Mouse (Mus musculus): Measurements from ENCODE around the gene Slc44a5.
"Not testable (repeated sequence)": the region's sequence is repeated elsewhere in the genome, so short reads cannot be mapped to it uniquely, and the experiment has no call there.

Slc44a5 gene

DNA sequence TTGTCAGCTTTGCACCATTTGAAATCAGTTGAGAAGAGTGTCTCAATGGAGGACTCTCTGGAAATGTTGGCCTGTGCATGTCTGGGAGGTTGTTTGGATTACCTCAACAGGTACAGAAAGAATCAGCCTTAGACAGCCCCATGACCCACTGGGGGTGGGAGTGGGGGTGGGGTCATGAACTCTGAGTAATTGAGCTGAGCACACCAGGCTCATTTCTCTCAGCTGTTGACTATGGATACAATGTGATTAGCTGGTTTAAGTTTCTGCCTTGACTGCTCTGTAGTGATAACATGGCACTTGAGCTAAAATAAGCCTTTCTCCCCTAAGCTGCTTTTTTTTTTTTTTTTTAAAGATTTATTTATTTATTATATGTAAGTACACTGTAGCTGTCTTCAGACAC lies 242.5 kb downstream of the Slc44a5 start:
- DNase-seq (ENCODE audit: low read depth) = no peak

DNA sequence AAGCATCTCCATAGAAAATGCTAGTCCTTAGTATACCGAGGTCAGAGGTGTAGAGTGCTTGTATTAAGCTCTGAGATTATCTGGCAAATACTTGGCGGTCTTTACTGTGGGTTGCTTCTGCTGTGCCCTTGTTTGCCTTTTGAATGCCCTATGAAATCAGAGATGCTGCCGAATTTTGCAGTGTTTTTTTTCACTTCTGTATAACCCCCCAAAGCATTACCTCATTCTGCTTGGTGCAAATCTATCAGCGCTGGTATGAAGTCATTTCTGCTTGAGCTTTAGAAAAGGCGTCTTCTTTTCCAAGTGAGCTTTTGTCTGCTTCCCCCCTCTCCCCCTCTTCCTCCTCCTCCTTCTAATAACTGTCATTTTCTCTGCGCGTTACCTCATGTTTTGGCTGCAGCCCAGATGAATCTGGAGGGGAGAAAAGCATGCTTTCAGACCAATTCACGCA lies 248.9 kb downstream of the Slc44a5 start:
- no peak for DNase-seq (ENCODE audit: low read depth)

DNA sequence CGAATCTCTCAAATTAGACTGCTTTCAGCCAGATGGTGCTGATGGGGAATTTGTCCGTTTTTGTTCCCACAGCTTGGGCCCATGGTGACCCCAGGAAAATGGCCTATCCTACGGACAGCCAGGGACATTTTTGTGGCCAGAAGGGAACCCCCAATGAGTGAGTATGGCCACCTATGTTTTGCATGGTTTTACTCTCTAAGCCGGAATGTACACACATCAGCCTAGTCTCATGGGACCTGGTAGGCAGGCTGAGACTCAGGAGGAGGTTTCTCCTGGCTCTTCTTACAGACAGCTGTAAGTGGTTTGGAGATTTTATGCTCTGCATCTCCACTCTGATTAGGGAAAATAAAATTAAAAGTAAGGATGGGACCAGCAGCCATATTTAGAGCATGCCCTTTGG lies 249.5 kb downstream of the Slc44a5 start:
- no peak for DNase-seq (ENCODE audit: low read depth)

DNA sequence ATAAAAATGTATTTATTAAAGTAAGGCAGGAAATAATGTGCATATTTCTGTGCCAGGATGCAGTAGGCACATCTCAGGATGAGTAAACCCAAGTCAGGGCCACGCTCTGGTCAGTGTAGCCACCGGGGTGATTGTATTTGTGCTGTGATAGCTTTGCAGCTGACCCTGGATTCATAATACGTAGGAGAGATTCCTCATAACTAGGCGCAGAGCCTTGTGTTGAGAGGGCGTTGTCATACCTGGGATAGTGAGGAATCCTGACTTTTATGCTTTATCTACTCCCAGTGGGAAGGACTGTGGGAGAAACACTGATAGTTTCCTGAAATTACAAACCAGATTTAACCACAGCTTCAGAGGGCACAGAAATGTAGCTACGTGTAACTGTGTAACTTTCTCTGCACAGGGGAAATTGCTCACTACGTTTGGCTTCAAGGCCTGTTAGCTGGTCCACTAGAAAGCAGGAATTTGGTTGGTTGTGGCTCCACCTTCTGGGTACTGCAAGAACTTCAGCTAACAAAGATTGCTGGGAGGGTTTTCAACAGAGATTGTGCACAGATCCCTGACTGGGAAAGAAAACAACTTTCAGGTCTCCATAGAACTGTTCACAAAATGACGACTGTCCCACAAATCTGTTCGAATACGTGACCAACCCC lies 253.0 kb downstream of the Slc44a5 start:
- peak; percentile 31 for DNase-seq (ENCODE audit: low read depth)

DNA sequence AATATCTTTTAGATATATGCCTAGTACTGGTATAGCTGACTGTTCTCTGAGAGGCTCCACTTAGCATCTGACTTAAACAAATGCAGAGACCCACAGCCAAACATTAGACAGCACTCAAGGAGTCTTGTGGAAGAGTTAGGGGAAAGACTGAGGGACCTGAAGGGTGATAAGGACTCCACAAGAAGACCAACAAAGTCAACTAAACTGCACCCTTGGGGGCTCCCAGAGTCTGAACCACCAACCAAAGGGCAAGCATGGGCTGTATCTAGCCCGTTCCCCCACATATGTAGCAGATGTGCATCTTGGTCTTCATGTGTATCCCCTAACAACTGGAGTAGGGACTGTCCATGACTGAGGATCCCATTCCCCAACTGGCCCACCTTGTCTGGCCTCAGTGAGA lies 271.7 kb downstream of the Slc44a5 start:
- DNase-seq (ENCODE audit: low read depth) = no peak

DNA sequence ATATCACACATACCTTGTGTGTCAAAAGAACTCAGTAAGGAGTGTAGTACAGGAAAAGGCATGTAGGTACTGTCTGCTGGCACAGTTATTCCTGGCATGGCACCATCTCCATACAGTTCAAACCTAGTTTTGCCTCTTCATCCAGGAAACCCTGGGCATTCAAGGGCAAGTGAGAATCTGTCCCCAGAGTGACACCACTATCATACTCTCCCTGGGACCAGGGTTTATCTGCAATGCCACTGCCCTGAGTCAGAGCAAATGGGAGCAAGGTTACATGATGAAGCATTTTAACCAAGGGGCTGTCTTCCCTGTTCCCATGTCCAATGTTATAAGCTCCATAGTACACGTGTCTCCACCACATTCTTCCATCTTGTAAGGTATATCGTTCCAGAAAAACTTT lies 278.2 kb downstream of the Slc44a5 start:
- DNase-seq (ENCODE audit: low read depth) = no peak

DNA sequence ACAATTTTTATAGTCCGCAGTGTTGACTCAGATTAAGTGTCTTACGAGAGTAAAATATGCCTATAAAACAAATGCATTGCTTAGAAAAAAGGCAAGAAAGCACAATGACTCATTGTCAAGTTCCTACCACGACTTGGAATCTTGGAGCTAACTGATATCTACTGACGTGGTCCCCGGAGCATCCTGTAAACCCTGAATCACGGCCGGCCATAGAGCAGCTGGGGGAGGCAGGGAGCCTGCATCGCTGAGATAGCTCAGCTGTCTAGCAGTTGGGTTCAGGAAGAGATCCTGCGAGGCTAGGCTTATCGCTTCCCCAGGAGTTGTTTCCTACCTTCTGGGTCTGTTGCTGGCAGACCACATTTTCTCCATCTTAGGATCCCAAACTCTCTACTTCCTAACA lies 279.0 kb downstream of the Slc44a5 start:
- no peak for DNase-seq (ENCODE audit: low read depth)

DNA sequence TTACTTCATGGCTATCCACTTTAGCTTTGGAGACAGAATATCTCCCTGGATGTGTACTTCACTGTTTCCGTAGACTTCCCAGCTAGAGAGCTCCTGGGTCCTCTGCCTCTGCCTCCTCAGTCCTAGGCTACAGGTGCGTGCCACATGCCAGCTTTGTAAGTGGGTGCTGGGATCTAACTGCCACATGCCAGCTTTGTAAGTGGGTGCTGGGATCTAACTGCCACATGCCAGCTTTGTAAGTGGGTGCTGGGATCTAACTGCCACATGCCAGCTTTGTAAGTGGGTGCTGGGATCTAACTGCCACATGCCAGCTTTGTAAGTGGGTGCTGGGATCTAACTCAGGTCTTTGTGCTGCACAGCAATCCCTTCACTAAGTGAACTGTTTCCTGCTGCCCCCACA lies 281.0 kb downstream of the Slc44a5 start:
- DNase-seq (ENCODE audit: low read depth) = not testable (repeated sequence)

DNA sequence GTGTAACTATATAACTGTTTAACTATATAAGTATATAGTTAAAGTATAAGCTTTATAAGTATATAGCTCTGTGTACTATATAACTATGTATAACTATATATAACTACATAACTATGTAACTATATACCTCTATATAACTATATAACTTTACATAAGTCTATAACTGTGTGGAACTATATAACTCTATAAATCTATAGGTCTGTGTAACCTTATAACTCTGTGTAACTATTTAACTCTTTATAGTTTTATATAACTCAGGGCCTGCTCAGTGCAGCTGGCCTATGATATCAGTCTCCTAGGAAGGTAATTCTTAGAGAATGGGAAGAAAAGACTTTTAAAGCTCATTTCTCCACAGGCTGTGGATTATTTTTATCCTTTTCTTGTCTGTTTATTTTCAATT lies 284.1 kb downstream of the Slc44a5 start:
- DNase-seq (ENCODE audit: low read depth) = no peak

DNA sequence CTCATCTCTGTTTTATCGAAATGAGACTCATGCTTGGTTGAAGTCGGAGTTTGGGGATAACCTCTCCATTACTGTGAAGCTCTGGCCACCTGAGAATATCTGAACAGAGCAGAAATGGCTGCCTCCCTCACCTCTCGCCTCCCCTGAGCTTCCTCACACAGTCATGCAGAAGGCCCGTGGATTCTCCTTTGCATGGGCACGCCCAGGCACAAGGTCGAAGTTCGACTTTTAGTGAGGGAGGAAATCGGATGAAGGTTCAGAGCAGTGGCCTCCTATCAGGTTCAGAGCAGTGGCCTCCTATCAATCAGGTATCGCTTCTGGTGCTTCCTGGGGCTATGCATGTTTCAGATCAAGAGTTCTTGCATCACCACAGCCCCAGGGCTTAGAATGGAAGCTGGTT lies 295.1 kb downstream of the Slc44a5 start:
- no peak for DNase-seq (ENCODE audit: low read depth)

DNA sequence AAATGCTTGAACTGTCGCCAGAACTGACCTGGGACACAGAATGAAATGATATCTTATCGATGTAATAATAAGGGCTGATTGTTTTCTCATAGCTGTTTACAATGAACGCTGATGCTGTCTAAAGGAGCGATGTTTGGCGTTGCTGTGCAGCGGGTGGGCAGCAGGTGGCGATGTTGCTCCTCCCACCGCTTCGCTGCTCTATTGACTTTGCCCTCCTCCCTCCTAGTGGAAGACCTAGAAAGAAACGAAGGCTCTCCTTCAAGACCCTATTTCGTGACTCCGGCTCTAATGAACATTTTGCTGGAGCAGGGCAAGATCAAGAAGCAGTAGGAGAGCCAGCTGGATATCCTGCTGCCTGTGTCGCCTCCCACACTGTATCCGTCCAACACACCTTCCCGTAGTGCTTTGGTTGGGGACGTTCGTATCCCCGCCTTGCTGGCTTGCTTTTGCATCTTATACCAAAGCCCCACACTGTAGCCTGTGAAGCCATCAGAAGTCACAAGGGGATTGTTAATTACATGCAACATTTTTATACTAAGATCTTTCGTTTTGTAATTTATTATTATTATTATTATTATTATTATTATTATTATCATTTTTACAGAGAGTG lies 296.6 kb downstream of the Slc44a5 start:
- peak; percentile 14 for DNase-seq (ENCODE audit: low read depth)

DNA sequence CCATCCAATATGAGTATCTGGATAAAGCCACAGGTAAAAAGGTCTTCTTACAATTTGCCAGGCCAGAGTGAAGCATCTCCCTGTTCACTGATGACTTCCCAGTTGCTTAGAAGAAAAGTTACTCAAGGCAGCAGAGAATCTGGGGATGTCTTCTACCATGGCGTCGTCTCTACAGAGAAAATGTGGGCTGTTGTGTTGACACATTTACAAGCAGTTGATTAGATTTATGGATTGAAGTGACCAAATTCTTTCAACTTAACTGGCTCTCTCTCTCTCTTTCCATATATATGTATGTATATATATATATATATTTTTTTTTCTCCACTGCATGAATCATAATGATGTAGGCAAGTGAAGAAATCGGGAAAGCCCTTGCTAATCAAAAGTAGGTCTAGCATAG lies 301.4 kb downstream of the Slc44a5 start:
- DNase-seq (ENCODE audit: low read depth) = no peak

DNA sequence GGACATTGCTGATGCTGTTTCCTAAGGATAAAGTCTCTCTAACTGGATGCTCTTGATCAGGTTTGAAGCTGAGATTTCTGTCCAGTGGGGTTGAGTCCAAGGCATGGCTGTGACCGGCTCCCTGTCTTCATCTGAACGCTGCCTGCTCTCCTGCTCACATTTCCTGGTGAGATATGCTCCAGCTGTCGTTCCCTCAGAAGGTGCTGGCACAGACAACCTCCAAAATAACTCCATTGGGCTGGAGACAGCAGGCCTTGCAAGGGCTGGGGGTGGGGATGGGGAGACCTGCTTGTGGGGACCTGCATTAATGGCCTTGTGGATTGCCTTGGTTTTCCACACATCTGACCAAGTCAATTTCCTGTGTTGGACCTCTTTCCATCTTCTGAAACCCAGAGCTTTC lies 311.0 kb downstream of the Slc44a5 start:
- DNase-seq (ENCODE audit: low read depth) = no peak

DNA sequence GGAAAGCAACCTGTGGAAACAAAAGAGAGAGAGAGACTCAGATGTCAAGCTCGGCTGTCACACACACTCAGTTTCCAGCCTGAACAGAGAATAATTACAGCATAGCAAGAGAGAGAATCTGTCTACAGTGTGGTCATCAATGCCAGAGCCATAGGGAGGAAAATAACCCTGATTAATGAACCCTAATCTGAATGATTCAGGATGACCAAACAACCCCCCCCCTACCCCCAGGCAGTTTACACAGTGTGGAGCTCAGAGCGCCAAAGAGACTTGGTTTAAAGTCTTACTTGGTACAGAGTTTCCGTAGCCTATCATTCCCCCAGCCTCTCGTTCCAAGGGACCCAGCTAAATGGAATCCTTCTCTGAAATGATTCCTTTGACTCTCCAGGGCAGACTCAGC lies 312.1 kb downstream of the Slc44a5 start:
- DNase-seq (ENCODE audit: low read depth) = no peak

DNA sequence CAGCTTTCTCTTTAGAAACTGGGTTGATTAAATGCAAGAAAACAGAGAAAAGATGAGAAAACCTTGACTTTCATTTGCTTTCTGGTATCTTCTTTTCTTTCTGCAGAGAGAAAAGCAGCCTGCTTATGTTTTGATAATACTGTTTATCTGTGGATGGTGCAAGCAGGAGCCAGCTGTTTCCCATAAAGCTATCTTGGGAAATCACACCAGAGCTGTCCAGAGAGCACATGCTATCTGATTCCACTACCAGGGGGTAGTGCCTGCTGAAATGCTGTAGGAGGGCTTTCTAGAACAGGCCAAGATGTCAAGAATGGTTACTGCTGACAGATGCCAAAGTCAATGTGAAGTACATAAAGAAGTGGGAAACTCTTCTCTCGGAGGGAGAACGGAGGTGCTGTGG lies 314.0 kb downstream of the Slc44a5 start:
- DNase-seq (ENCODE audit: low read depth) = no peak

DNA sequence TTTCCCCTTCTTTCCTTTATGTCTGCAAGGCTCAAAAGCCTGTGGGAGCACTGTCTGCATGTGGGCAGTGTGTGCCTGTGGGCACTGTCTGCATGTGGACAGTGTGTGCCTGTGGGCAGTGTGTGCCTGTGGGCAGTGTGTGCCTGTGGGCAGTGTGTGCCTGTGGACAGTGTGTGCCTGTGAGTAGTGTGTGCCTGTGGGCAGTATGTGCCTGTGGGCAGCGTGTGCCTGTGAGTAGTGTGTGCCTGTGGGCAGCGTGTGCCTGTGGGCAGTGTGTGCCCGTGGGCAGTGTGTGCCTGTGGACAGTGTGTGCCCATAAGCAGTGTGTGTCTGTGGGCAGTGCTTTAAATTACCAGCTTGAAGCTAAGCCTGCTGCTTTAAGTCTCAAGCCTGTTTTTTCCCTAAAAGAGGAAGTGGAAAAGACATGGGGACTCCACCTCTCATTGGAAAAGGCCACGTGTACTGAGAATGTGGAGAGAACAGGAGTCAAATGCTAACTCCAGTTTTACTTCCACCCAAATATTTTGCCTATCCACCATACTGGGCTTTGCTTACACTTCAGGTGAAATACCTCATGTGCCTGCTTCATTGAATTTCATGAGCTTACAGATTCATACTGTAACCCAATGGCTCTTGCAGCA lies 315.3 kb downstream of the Slc44a5 start:
- no peak for DNase-seq (ENCODE audit: low read depth)

DNA sequence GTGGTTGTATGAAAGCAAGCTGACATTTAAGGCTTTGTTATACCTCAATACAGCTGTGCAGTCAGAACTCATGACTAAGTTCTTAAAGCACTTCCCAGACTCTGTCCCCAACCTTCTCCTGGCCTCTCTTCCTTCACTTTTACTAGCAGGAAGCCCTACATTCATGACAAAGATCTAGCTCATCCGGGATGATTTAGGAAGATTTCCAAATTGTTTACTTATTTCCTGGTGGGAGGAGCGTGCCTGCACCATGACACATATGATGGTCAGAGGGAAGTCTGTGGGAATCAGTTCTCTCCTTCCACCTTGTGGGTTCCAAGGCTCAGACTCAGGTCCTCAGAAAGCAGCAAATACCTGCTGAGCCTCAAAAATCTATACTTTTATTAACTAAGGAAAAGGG lies 317.1 kb downstream of the Slc44a5 start:
- no peak for DNase-seq (ENCODE audit: low read depth)

DNA sequence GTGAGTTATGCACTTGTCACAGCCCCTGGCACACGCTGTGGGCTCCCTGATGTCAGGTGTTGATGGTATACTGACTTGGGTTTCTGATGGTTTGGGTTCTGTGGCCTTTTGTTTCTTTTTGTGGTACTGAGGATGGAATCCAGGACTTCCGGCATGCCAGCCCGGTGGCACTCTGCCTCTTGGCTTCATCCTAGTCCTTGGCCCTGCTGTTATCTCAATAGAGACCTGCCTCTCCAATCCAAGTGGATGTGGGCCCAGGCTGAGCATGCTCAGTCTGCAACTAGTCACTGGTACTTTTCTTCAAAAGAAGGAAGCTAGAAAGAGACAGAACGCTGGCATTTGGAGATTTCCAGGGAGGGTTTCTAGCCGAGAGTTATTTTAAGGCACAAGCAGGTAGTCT lies 318.9 kb downstream of the Slc44a5 start:
- DNase-seq (ENCODE audit: low read depth) = no peak

DNA sequence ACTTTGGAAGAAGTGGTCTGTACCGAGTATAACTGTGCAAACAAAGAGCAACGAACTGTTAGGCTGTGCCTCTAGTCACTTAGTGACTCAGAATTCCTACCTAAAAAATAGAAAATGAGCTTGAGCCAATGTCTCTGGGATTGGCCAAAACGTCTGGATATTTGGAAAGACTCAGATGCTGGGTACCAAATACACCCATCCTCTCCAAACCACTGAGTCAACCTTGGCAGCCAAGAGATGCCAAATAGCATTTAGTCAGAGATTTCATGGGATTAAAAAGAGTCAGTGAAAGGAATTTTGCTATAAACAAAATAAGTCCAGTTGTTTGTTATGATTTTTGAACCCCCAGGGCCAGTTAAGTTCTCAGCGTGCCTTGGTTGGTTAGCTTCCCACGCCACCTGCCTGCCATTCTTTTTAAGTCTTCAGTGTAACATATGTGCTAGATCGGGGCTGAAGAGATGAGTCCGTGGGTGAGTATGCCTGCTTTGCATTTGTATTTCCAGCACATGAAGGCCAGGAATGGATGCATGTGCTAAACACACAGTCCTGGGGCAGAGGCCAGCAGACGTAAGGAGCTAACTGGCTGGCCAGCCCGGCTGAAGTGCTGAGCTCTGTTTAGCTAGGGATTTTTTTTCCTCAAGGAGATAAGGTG lies 320.7 kb downstream of the Slc44a5 start:
- DNase-seq (ENCODE audit: low read depth) = no peak

DNA sequence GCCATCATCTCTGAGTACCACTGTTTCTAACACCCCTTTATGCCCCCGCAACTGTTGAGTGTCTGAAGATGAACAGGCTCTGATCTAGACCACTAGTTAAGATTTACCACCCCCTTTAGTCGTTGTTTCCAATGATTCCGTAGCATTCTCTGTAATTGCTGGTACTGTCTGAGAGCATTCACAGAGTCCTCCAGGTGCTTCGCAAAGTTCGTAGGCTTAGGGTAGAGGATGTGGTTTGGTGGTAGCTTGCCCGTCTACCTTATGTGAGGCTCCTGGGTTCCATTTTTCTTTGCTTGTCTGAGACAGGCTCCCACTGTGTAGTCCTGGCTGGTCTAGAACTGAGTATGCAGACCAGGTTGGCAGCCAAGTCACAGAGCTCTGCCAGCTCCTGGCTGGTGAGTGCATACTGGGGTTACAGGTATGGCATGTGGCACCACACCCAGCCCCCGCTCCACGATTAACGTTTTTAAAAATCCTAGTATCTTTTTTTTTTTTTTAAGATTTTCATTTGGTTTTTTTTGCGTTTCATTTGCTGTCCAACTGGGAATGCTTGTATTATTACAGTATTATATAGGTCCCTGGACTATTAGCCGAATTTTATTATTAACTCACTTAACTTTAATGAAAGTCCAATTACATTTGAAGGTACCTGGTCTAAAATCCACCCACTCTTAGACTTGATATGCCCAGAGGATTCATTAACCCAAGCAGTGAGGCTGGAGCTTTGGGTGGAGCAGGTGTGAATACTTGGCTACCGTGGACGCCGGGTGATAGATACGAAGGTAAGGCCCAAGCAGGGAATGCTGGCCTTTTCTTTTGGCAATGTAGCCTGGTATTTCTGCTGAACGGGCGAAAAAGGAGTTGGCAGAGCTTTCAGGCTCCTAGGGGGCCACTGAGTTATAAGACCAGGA lies 321.9 kb downstream of the Slc44a5 start:
- no peak for DNase-seq (ENCODE audit: low read depth)

DNA sequence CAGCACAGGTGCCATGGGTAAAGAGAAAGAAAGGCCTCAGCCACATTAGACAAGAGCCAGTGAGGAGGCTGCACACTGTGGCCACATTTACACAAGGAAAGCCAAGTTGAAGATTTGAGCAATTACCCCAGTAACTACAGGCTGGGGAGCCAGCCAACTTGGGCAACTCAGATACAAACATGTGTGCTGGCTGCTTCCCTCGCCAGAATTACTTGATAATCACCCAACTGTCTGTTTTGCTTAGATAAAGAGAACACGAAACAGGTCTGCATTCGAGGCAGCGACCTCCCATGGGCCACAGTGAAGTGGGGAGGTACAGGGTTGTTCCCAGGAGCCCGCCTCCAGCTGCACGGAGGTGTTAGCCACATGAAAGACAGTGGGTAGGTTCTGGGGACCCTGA lies 324.3 kb downstream of the Slc44a5 start:
- DNase-seq (ENCODE audit: low read depth) = peak; percentile 15

DNA sequence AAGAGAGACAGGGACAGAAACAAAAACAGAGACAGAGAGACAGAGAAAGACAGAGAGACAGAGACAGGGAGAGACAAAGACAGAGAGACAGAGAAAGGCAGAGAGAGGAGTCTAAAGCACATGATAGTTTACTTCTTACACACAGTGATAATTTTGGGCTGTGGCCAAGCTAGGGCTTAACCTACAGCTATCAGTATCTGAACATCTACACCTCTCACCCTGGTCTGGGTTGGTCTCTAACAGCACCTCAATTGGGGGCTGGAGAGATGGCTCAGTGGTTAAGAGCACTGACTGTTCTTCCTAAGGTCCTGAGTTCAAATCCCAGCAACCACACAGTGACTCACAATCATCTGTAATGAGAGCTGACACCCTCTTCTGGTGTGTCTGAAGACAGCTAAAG lies 325.3 kb downstream of the Slc44a5 start:
- DNase-seq (ENCODE audit: low read depth) = no peak

All from c-Kit-positive CD71-positive TER-119-negative erythroid progenitor cells, embryonic 14.5 days (primary cell).